Mouse (Mus musculus) small intestine, adult 2 months (tissue): ENCODE results near the gene Atp1b2. TPM values are rescaled to one million over a fixed set of nuclear protein-coding genes. Genes with fewer than 3 reads are reported as not detected.
A peak's percentile ranks its signal among the peaks of the same experiment; 100 is the strongest.

Experiments
- H3K27ac ChIP-seq: fragments of 200-500 bp; 2 replicates; pipeline ENCODE4 v1.5.1; 2012; ENCODE audit warnings: low read depth, low read length, control low read depth, inconsistent platforms; ENCODE audit not compliant: insufficient read depth
- H3K27me3 ChIP-seq: fragments of 200-500 bp; 2 replicates; pipeline ENCODE4 v1.6.1; 2012; ENCODE audit warnings: mild to moderate bottlenecking, moderate library complexity, low read length, inconsistent platforms; ENCODE audit not compliant: control insufficient read depth, insufficient read depth
- H3K36me3 ChIP-seq: fragments of 200-500 bp; 2 replicates; pipeline ENCODE4 v1.6.1; 2012; ENCODE audit warnings: mild to moderate bottlenecking, low read length, control low read depth, inconsistent platforms; ENCODE audit not compliant: control insufficient read depth, insufficient read depth
- H3K4me1 ChIP-seq: fragments of 200-500 bp; 2 replicates; pipeline ENCODE4 v1.6.1; 2012; ENCODE audit warnings: low read length, inconsistent platforms, mixed read lengths; ENCODE audit not compliant: control insufficient read depth, insufficient read depth, insufficient read length
- H3K4me3 ChIP-seq: fragments of 200-500 bp; 2 replicates; pipeline ENCODE4 v1.5.1; 2012; ENCODE audit warnings: low read depth, mild to moderate bottlenecking, control low read depth, inconsistent platforms, low read length, moderate library complexity
- CTCF ChIP-seq: fragments of 200-500 bp; IDR thresholded peaks from 2 replicates; pipeline ENCODE4 v1.5.1; 2012; ENCODE audit warnings: low read depth, mild to moderate bottlenecking, control low read depth, inconsistent platforms, low read length, moderate library complexity, mixed read lengths; ENCODE audit not compliant: insufficient replicate concordance, insufficient read length; ENCODE audit errors: extremely low read depth
- POLR2A ChIP-seq: fragments of 200-500 bp; IDR thresholded peaks from 2 replicates; pipeline ENCODE4 v1.6.1; 2012; ENCODE audit warnings: low read depth, mild to moderate bottlenecking, control low read depth, inconsistent platforms, low read length, moderate library complexity
- WGBS: fragments of 180-500 bp; shearing (Covaris S2); methylation state at CpG from one replicate; pipeline ENCODE4 v1.1.7; 2018; 5-methylcytosine and 5-hydroxymethylcytosine counted together
- polyA plus RNA-seq: library from polyadenylated mRNA; depleted of rRNA; stranded (reverse); fragments of >200 nt; gene quantifications from 2 replicates; pipeline ENCODE4 v1.2.3, GENCODE M21; 2012

Gene Atp1b2
- polyA plus RNA-seq, 1 experiment, result 4.5 TPM

- H3K27ac ChIP-seq, result no peak overlapping the region
- H3K4me1 ChIP-seq, result peaks cover 11% of the 10 kb centered on the region
- WGBS, result 81% methylated on average over 3 of the region's 3 CpGs
- TF ChIP-seq POLR2A (no peak), CTCF (no peak)
- no peaks in the 10 kb centered on the region for H3K36me3 ChIP-seq
- no peak overlapping the region for H3K4me3 ChIP-seq
- H3K27me3 ChIP-seq, result peaks cover 12% of the 10 kb centered on the region
Observed at GRCm38 (mm10) chr11:69608525-69608924, 2.8 kb upstream of the Atp1b2 start.

- TF ChIP-seq CTCF (no peak), POLR2A (no peak)
- H3K4me1 ChIP-seq, result peaks cover 11% of the 10 kb centered on the region
- WGBS, result 81% methylated on average over 2 of the region's 2 CpGs
- H3K27ac ChIP-seq, result no peak overlapping the region
- H3K4me3 ChIP-seq, result no peak overlapping the region
- no peaks in the 10 kb centered on the region for H3K36me3 ChIP-seq
- H3K27me3 ChIP-seq, result peaks cover 12% of the 10 kb centered on the region
Observed at GRCm38 (mm10) chr11:69606832-69607231, 1.1 kb upstream of the Atp1b2 start.

- Histone ChIP-seq H3K27me3 (peaks cover 12% of the 10 kb centered on the region), H3K4me1 (peaks cover 11% of the 10 kb centered on the region), H3K36me3 (no peaks in the 10 kb centered on the region), H3K27ac (no peak overlapping the region), H3K4me3 (no peak overlapping the region)
- TF ChIP-seq POLR2A (no peak), CTCF (no peak)
- WGBS, result 77% methylated on average over 2 of the region's 2 CpGs
Observed at GRCm38 (mm10) chr11:69606491-69606795, 701 bp upstream of the Atp1b2 start.

GRCm38 (mm10) chr11:69604795-69605664 lies 712 bp downstream of the Atp1b2 start:
- Histone ChIP-seq H3K4me1 (peaks cover 11% of the 10 kb centered on the region), H3K36me3 (no peaks in the 10 kb centered on the region), H3K4me3 (peak overlapping the region; percentile 68), H3K27ac (no peak overlapping the region), H3K27me3 (peaks cover 12% of the 10 kb centered on the region)
- 1% methylated on average over 73 of the region's 73 CpGs for WGBS
- TF ChIP-seq POLR2A (no peak), CTCF (no peak)

GRCm38 (mm10) chr11:69604347-69604746 lies 1.4 kb downstream of the Atp1b2 start:
- no peak for TF ChIP-seq POLR2A
- no peak for TF ChIP-seq CTCF
- peaks cover 11% of the 10 kb centered on the region for H3K4me1 ChIP-seq
- peaks cover 12% of the 10 kb centered on the region for H3K27me3 ChIP-seq
- H3K4me3 ChIP-seq, result no peak overlapping the region
- no peak overlapping the region for H3K27ac ChIP-seq
- WGBS, result 63% methylated on average over 3 of the region's 3 CpGs
- H3K36me3 ChIP-seq, result no peaks in the 10 kb centered on the region

- 85% methylated on average over 8 of the region's 8 CpGs for WGBS
- H3K36me3 ChIP-seq, result no peaks in the 10 kb centered on the region
- H3K4me3 ChIP-seq, result no peak overlapping the region
- peaks cover 12% of the 10 kb centered on the region for H3K27me3 ChIP-seq
- H3K27ac ChIP-seq, result no peak overlapping the region
- peaks cover 11% of the 10 kb centered on the region for H3K4me1 ChIP-seq
- TF ChIP-seq CTCF, result no peak
- no peak for TF ChIP-seq POLR2A
Observed at GRCm38 (mm10) chr11:69603516-69603915, 2.2 kb downstream of the Atp1b2 start.

- H3K27ac ChIP-seq, result no peak overlapping the region
- no peak overlapping the region for H3K4me3 ChIP-seq
- H3K27me3 ChIP-seq, result peaks cover 12% of the 10 kb centered on the region
- H3K4me1 ChIP-seq, result peaks cover 11% of the 10 kb centered on the region
- TF ChIP-seq POLR2A (no peak), CTCF (no peak)
- 42% methylated on average over 3 of the region's 3 CpGs for WGBS
- no peaks in the 10 kb centered on the region for H3K36me3 ChIP-seq
Observed at GRCm38 (mm10) chr11:69601768-69602167, 4.0 kb downstream of the Atp1b2 start.
